Mouse (Mus musculus): ENCODE results near the gene Carm1.
"Not testable (repeated sequence)": the region's sequence is repeated elsewhere in the genome, so short reads cannot be mapped to it uniquely, and the experiment has no call there.

Gene Carm1

DNA sequence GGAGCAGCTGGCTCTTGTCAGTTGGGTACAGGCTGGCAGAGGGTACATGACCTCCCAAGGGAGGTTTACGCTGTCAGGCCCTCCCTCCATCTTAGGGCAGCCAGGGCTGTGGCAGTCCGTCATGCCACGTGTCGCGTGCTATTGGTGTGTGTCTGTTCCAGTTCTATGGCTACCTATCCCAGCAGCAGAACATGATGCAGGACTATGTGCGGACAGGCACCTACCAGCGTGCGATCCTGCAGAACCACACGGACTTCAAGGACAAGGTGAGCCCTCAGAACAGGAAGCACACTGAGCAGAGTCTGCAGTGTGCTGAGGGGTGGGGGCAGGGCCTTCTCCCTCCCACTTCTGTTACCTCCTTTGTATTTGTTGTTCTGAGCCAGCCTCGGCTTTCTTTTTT is 28.6 kb downstream of the Carm1 start:
- no peak for ATAC-seq (ENCODE audit: low TSS enrichment)

DNA sequence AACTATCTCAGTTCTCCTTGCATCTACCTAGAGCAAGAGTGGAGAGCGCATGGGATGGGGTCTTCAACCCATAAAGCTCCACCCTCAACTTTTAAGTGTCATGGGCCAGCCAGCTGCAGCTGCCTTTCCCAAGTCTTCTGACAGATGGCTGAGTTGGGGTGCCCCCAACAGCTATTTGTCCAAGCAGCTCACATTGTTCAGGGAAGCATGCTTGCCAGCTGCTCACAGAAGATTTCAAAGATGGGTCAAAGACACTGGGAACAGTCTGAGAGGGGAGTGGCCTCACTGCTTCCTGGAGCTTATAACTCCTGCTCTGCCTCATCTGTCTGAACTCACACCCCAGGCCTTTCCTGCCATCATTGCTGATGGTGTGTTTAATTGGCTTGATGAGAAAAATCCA is 29.6 kb downstream of the Carm1 start:
- no peak for ATAC-seq (ENCODE audit: low TSS enrichment)

DNA sequence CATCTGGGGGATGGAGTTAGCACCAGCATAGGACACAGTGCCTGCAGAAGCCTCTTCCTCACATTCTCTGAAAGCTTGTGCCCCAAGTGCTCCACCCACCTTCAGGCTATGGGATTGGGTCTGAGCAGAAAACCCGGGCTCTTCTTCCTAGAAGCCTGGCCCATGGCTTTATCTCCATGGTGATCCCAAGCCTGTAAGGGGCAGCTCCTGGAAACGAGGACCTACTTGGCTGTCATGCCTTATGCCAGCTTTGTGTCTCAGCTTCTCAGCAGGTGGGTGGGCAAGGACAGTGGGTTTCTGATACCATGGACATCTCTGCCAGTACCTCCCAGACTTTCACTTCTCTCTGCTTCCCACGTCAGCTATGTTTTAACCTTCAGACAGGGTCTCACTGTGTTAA is 31.5 kb downstream of the Carm1 start:
- ATAC-seq (ENCODE audit: low TSS enrichment) = no peak

DNA sequence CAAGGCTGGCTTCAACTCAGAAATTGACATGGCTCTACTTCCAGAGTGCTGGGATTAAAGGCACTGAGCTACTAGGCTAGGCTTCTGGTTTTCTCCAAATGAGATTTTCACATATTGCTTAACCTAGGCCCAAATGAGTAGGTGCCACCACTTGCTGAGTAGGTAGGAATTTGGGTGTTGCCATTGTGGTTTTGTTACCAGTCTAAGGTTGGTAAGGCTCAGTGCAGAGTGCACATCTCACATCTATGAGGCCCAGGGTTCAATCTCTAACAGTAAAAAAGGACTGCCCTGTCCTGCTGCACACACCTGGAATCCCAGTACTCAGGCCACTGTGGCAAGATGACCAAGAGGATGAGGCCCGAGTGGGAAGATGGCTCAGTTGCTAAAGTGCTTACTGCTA is 38.7 kb downstream of the Carm1 start:
- ATAC-seq (ENCODE audit: low TSS enrichment) = no peak

DNA sequence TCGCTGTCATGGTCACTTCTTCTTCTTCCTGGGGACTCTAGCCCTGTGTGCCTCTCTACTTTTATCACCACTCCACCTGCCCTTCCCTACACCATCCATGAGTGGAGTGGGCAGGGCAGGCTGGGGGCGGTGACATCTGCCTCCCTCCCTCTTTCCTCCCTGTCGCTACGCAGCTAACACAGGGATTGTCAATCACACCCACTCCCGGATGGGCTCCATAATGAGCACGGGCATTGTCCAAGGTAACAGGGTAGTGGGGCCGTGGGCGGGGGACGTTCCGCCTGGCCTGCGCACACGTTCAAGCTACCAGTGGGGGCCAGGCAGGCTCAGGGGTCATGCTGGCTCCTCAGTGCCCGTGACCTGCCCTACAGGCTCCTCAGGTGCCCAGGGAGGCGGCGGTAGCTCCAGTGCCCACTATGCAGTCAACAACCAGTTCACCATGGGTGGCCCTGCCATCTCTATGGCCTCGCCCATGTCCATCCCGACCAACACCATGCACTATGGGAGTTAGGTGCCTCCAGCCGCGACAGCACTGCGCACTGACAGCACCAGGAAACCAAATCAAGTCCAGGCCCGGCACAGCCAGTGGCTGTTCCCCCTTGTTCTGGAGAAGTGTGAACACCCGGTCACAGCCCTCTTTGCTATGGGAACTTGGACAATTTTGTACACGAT is 41.1 kb downstream of the Carm1 start:
- peak; percentile 3; the same call in 1 of the 2 replicates for ATAC-seq (ENCODE audit: low TSS enrichment)

DNA sequence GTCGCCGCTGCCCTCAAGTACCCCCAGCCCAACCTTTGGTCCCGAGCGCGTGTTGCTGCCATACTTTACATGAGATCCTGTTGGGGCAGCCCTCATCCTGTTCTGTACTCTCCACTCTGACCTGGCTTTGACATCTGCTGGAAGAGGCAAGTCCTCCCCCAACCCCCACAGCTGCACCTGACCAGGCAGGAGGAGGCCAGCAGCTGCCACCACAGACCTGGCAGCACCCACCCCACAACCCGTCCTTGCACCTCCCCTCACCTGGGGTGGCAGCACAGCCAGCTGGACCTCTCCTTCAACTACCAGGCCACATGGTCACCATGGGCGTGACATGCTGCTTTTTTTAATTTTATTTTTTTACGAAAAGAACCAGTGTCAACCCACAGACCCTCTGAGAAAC is 41.7 kb downstream of the Carm1 start:
- no peak for ATAC-seq (ENCODE audit: low TSS enrichment)

DNA sequence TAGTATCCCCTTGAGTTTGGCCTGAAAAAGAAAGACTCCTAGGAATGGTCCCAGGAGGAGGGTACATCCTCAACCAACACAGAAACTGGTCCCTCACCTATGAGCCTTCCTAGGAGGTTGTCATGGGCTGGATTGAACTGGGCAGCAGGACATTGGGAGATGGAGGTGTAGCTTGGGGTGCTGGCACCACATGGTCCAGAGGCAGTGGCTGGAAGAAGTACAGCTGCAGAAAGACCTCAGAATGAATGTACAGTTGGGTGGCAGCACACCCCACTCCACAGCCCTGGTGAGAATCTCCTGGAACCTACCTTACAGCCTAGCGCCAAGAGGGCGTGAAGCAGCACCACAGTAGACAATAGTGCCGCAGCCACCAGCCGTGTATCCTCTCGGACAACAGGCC is 42.8 kb downstream of the Carm1 start:
- ATAC-seq (ENCODE audit: low TSS enrichment) = no peak

DNA sequence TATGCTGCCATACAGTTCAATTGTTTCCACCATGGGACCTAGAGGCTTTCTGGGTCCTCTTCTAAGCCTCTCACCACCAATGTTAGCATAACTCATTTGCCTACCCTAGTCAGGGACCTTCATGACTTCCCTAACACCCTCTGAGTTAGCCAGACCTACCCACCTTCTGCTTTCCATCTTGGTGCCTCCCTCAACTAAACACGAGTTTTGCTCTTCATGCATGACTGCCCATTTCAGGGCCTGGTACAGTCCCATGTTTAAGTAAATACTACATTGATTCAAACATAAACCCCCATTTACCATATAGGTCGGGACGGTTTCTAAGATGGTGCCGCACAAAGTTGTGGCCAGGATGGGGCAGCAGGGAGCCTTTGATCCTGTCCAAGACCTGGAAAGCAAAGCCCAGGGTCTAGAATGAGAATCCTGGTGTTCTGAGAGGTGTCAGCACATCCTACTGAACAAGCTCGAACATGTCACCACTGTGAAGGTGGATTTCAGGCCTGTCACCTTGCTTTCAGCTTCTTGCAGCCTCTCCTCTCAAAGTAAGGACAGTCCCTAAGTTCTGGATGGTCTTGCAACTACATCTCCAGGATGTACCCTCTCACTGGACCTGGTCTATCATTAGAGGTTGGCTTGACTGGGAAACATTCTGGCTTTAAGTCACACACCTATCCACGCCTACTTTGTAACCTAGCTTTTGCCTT is 44.6 kb downstream of the Carm1 start:
- ATAC-seq (ENCODE audit: low TSS enrichment) = no peak

DNA sequence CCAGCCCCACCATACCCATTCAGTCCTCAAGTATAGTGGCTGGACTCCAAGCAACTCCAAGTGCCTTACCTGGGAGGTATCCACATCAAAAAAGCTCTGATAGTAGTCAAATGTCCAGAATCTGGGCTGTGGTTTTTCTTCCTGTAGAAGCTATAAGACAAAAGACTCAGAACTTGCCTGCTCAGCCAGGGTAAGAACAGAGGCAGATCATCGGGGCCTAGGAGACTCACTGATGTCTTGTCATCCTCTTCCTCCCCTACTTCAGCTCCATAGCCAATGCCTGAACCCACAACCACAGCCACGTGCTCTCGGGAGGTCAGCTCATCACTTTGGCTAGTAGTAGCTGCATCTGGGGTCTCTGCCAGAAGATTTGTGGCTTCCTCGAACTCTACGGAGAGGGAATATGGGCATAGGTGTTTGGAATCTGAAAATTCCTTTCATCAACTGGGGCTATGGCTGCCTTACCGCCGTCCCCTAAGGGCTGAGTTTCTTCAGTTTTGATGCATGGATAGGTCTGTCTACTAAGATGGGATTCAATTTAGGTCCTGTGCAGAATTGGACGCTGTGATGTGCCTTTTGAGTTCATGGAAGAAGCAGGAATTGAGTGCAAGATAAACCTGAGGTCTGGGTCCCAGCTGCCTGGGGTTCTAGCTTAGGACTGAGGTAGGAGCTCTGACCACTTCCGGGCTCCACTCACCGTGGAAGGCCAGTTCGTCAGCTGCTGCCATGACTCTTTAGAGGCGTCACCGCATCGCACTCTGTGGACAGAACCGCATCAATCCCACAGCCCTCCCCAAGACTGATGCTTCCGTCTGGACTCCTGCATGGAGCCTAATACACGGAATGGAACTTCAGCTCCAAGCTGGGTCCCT is 45.4 kb downstream of the Carm1 start:
- peak; percentile 53 for ATAC-seq (ENCODE audit: low TSS enrichment)

DNA sequence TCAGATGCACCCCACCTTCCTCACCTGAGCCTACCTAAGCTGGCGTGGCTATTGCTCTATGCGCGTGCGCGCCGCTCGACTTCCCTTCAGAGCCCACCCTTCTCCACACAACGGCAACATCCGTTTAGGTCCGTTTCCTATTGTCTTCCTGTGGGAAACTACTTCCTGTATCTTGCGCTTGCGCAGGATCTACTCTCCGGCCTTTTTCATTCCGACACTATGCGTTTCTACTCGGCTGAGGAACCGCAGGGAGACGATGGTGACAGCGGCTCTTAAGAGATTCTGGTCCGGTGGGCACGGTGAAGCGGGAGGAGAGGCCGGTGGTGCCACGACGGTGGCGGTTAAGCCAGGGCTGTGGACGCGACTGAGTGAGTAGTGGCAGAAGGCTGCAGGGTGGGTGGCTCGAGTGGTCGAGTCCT is 46.0 kb downstream of the Carm1 start, which contains the start of the genes Timm29 and Yipf2:
TSS of gene Timm29 (plus strand) at position 20 of the 419 bp plus-strand sequence.
TSS of gene Yipf2 (minus strand) at position 126 of the 419 bp plus-strand sequence.
- peak; percentile 76 for ATAC-seq (ENCODE audit: low TSS enrichment)

DNA sequence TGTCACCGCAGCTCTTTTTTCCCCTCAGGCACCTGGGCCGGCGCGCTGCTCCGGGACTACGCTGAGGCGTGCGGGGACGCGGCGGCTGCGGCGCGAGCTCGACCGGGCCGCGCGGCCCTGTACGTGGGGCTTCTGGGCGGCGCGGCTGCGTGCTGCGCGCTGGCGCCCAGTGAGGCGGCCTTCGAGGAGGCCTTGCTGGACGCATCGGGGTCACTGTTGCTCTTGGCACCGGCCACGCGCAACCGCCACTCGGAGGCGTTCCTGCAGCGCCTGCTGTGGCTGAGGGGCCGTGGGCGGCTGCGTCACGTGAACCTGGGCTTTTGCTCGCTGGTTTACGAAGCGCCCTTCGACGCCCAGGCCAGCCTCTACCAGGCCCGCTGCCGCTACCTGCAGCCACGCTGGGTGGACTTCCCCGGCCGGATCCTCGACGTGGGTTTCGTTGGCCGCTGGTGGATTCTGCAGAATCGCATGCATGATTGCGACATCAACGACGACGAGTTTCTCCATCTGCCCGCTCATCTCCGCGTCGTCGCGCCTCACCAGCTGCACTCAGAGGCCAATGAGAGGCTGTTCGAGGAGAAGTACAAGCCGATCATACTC is 46.5 kb downstream of the Carm1 start:
- ATAC-seq (ENCODE audit: low TSS enrichment) = peak; percentile 32

DNA sequence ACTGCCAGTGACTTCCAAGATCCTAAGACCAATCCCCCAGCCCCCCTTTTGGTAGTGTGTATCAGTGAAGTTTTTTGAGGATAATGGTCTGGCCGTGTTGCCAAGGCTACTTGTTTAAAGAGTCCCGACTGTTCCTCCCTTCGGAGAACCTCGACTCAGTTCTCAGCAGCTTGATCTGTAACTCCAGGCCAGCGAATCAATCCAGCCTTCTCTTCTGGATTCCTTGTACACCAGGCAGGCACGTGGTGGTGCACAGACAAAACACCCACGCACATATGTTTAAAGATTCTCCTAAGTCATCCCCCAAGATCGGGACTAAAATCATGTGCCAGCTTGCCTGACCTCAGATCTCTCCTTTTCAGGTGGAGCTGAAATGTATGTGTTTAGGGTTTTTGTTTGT is 47.7 kb downstream of the Carm1 start:
- ATAC-seq (ENCODE audit: low TSS enrichment) = not testable (repeated sequence)

DNA sequence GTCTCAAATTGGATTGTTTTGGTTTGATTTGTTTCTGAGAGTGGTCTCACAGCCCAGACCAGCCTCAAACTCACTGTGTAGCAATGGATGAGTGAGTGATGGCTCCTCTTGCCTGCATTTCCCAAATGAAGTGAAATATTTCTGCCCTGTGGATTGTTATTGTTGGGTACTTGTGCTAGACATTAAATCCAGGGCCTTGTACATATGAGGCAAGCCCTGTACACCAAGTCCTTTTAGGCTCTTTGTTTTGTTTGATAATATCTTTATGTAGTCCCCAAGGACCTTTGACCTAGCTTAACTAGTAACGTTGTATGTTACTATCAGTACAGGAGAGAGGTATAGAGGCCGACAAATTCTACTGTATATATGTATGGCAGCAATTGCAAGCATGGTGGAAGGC is 48.1 kb downstream of the Carm1 start:
- no peak for ATAC-seq (ENCODE audit: low TSS enrichment)

DNA sequence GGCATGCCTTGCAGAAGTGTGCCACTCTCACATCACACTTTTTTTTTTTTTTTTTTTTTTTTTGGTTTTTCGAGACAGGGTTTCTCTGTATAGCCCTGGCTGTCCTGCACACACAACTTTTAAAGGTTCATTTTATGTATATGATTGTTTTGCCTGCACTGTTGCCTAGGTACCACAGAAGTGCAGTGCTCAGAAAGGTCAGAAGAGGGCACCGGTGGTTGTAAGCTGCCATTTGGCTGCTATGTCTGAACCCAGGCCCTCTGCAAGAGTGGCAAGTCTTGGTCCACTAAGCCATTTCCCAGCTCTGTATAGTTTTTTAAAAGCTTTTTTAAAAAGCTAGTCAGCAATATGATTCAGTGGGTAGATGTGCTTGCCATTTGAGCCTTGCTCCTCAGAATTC is 51.5 kb downstream of the Carm1 start:
- ATAC-seq (ENCODE audit: low TSS enrichment) = no peak

DNA sequence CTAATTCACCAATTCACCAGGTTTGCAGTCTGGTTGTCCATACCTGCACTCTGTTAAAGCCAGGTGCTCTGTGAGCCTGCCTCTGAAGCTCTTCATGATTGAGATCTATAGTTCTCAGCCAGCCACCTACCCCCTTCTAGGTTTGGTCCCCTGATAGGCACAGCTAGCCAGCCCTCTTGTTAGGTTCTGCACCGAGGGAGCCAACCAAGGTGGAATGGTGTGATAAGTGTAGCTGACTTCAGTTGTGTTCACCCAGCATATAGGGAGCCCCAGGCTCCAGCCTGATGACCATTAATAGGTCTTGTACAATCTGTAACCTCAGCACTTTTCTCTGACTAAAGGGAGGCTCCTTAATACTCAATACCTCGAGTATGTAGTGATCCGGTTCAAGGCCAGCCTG is 53.5 kb downstream of the Carm1 start:
- no peak for ATAC-seq (ENCODE audit: low TSS enrichment)

DNA sequence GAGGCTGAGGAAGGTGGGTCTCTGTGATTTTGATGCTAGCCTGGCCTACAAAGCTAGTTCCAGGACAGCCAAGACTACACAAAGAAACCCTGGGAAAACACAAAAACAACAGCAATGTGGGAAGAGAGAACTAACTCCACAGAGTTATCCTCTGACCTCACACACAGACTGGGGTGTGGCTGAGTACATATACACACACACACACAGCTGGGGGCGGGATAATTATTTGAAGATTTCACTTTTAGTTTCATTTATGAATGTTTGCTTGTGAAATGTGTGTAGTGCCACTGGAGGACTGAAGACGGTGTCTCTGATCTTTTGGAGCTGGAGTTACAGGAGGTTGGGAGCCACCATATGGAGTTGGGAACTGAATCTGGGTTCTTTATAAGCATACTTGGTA is 54.4 kb downstream of the Carm1 start:
- no peak for ATAC-seq (ENCODE audit: low TSS enrichment)

DNA sequence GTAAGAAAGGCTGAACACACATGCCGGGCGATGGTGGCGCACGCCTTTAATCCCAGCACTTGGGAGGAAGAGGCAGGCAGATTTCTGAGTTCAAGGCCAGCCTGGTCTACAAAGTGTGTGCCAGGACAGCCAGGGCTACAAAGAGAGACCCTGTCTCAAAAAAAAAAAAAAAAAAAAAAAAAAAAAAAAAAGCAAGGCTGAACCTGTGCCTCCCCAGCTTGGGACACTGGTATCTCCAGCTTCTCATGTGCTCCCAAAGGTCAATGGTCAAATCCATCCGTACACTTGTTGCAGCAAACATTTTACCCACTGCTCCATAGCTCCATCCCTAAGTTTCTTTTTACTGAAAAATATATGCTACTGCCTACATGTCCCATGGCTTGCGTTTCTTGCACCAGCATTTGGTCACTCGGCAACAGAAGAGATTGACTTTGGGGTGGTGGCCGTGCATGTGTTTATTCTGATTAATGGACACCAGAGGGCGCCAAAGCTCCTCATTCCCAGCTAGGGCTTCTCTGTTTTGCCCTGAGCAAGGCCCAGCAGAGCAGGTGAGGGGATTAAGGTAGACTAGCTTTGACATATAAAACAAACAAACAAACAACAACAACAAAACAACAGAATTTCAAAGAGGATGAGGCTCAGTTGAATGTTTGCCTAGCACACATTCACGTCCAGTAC is 55.2 kb downstream of the Carm1 start:
- peak; percentile 71; the same call in 1 of the 2 replicates for ATAC-seq (ENCODE audit: low TSS enrichment)

DNA sequence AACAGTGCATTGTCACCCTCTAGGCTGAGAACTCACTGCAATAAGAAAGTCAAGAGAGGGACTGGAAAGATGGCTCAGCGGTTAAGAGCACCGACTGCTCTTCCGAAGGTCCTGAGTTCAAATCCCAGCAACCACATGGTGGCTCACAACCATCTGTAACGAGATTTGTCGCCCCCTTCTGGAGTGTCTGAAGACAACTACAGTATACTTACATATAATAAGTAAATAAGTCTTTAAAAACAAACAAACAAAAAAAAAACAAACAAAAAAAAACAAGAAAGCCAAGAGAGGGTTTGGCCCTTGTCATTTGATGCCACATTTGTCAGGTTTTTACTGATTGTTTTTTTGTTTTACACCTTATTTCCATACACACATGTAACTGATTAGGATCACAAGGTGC is 57.4 kb downstream of the Carm1 start:
- ATAC-seq (ENCODE audit: low TSS enrichment) = no peak

DNA sequence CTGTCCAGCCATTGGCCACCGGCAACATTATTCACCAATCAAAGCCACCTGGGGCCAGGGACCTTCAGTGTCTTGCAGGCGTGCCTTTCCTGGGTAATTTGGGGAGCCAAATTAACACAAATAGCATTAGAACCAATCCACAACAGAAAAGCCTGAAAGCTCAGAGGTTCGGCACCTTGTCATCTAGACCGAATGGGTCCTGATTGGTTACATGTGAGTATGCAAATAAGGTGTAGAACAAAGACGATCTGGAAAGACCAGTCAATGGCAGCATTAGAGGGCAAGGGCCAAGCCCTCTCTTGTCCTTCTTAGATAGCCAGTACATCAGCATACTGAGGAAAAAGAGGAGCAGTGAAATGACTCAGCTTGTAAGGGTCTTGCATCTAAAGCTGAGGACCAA is 59.2 kb downstream of the Carm1 start:
- no peak for ATAC-seq (ENCODE audit: low TSS enrichment)

DNA sequence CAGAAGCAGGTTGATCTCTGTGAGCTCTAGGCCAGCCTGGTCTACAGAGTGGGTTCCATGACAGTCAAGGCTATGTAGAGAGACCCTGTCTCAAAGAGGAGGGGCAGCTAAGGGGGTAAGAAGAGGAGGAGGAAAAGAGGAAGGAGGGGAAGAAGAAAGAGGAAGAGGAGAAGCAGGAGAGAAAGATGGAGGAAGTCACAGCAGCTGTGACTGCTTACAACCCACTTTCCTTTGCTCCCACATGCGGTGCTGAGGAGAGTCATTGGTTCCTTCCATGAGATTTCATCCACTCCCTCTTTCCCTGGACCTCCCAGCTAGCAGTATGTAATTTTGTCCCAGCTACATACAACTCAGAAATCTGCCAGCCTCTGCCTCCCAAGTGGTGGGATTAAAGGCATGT is 60.0 kb downstream of the Carm1 start:
- no peak for ATAC-seq (ENCODE audit: low TSS enrichment)

DNA sequence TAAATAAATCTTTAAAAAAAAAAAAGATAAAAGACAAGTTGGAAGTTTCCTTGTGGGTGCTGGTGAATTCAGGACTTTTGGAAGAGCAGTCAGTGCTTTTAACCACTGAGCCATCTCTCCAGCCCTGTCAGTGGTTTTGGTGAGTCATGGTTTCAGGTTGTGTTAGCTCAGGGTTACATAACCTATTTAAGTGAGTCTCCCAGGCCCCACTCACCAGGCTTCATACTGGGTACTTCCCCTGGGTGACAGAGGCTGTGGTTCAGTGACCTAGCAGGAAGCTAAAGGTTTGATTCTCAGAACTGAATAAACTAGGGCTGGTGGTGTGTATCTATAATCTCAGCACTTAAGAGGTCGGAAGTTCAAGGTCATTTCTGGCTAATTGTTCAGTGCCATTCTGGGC is 63.2 kb downstream of the Carm1 start:
- no peak for ATAC-seq (ENCODE audit: low TSS enrichment)
